Mouse (Mus musculus) neural tube, embryonic 15.5 days (tissue): Measurements from ENCODE around the gene Arid5b. TPM values are rescaled to one million over a fixed set of nuclear protein-coding genes. Genes with fewer than 3 reads are reported as not detected.

ENCODE experiments used
- ATAC-seq: fragments of 200-750 bp; cut with Nextera tagmentation; 2 replicates; pipeline ENCODE4 v1.8.0; 2017; ENCODE audit warnings: mild to moderate bottlenecking, moderate TSS enrichment, moderate library complexity; ENCODE audit not compliant: low FRiP score
- H3K27ac ChIP-seq: fragments of 300-500 bp; sonication (generic); replicated peaks from 2 replicates; pipeline ENCODE4 v1.5.1; 2015; ENCODE audit warnings: mild to moderate bottlenecking, inconsistent platforms
- H3K27me3 ChIP-seq: fragments of 300-500 bp; sonication (generic); replicated peaks from 2 replicates; pipeline ENCODE4 v1.6.1; 2015; ENCODE audit warnings: inconsistent platforms
- H3K36me3 ChIP-seq: fragments of 300-500 bp; sonication (generic); 2 replicates; pipeline ENCODE4 v1.6.1; 2015; ENCODE audit warnings: inconsistent platforms
- H3K4me1 ChIP-seq: fragments of 300-500 bp; sonication (generic); 2 replicates; pipeline ENCODE4 v1.6.1; 2015; ENCODE audit warnings: inconsistent platforms
- H3K4me2 ChIP-seq: fragments of 300-500 bp; sonication (generic); 2 replicates; pipeline ENCODE4 v1.6.1; 2015; ENCODE audit warnings: inconsistent platforms, mild to moderate bottlenecking, moderate library complexity
- H3K4me3 ChIP-seq: fragments of 300-500 bp; sonication (generic); replicated peaks from 2 replicates; pipeline ENCODE4 v1.5.1; 2015; ENCODE audit warnings: mild to moderate bottlenecking, inconsistent platforms
- H3K9ac ChIP-seq: fragments of 300-500 bp; sonication (generic); replicated peaks from 2 replicates; pipeline ENCODE4 v1.6.1; 2015; ENCODE audit warnings: mild to moderate bottlenecking, inconsistent platforms
- H3K9me3 ChIP-seq: fragments of 300-500 bp; sonication (generic); replicated peaks from 2 replicates; pipeline ENCODE4 v1.6.1; 2016; ENCODE audit warnings: inconsistent platforms
- WGBS: fragments of 180-500 bp; shearing (Covaris S2); methylation state at CpG from one replicate; pipeline ENCODE4 v1.1.7; 2015; ENCODE audit warnings: mixed read lengths; 5-methylcytosine and 5-hydroxymethylcytosine counted together
- polyA plus RNA-seq: library from polyadenylated mRNA; unstranded; fragments of >200 nt; fragmentation: Nextera tagmentation; extraction: Ambion mirVana; gene quantifications from 2 replicates; pipeline ENCODE4 v1.2.1, GENCODE M21; 2015

Arid5b gene
- polyA plus RNA-seq, 1 experiment from 2014 or later, result 18.4 TPM

DNA sequence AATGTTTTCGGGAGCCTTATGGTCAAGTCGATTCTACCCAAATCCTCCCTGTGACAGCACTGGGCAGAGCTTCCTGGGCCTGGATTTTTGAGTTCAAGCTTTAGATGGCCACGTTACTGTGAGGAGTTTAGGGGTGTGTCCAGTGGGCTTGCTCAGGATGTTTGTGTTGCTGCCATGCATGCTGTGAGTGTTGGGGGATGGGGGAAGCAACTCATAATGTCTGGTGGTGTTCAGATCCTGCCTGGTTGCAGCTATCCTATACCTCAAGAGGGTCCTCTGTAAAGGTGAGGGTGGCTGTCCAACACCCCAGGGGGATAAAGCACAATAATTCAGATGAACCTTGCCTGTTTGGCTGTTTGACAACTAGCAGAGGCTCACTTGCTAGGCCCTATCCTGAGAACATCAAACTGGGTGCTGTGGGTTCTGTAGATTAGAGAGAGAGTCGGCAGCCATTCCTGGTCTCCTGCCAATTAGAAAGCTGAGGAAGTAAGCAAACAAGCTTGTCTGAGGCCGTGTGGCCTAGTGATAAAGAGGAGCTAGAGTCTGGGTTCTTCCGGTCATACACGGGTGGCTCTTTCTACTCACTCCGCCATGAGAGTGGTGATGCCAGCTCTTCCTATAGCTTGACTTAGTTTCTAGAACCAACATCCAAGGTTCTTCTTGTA, 229.8 kb downstream of the Arid5b start:
- H3K27me3 ChIP-seq, result no peaks in the 10 kb centered on the region
- 91% methylated on average over 8 of the region's 8 CpGs for WGBS
- ATAC-seq, result no peak

DNA sequence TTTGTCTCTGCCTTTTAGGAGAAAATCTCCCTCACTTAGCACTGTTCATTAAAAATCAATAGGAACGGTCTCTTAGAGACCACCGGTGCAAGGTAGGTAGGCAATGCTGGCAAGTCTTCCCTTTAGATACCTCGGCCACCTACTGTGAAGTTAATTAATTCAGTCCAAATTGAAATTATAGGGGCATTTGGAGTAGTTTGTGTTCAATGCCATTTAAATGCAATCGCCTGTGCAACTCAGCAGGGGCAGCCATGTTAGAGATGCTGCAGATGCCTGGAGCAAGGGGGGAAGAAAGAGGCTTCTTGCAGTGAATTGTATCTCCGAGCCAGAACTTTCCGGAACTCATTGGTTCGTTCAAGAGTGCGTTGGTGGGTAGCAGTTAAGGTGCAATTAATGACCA, 233.7 kb downstream of the Arid5b start:
- WGBS, result 34% methylated on average over 8 of the region's 8 CpGs
- Histone ChIP-seq H3K27ac (0 out of 2 replicates have a peak overlapping the region, but pooled peaks have one; percentile 61), H3K27me3 (no peaks in the 10 kb centered on the region), H3K4me3 (no peak overlapping the region), H3K9ac (no peak overlapping the region), H3K4me1 (peaks cover 13% of the 10 kb centered on the region; the same call in 1 of the 2 replicates), H3K36me3 (no peaks in the 10 kb centered on the region), H3K9me3 (no peaks in the 10 kb centered on the region), H3K4me2 (no peak overlapping the region)
- peak; percentile 73; the same call in 1 of the 2 replicates for ATAC-seq

More for the DNA sequence above, 229.8 kb downstream of the Arid5b start:
- Histone ChIP-seq H3K27ac (no peak overlapping the region), H3K4me2 (no peak overlapping the region), H3K9me3 (no peaks in the 10 kb centered on the region), H3K36me3 (no peaks in the 10 kb centered on the region), H3K4me1 (peaks cover 12% of the 10 kb centered on the region; the same call in 1 of the 2 replicates), H3K4me3 (no peak overlapping the region), H3K9ac (no peak overlapping the region)

DNA sequence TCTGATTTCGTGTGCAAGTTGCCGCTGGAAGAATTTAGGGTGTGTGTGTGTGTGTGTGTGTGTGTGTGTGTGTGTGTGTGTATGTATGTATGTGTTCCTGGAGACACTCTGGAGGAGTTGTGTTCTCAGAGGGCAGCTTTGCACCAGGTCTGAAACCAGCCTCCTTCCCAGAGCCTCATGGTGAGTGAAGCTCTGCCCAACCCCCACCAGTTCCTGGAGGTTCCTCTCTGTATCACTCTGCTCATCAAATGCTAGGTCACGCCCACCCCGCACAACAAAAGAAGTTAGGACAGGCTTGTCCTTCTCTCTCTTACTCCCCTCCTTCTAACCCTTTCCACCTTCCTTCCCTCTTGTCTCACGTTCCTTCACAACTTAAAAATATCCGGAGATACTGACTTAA, 234.6 kb downstream of the Arid5b start:
- ATAC-seq, result no peak
- H3K27me3 ChIP-seq, result no peaks in the 10 kb centered on the region
- no peaks in the 10 kb centered on the region for H3K36me3 ChIP-seq
- H3K27ac ChIP-seq, result no peak overlapping the region
- WGBS, result 36% methylated on average over 6 of the region's 6 CpGs
- no peak overlapping the region for H3K4me3 ChIP-seq
- no peak overlapping the region for H3K9ac ChIP-seq
- no peak overlapping the region for H3K4me2 ChIP-seq
- H3K4me1 ChIP-seq, result peaks cover 18% of the 10 kb centered on the region; the same call in 1 of the 2 replicates
- H3K9me3 ChIP-seq, result no peaks in the 10 kb centered on the region
